Mouse (Mus musculus): ENCODE data around the gene Ddc.

Gene Ddc

DNA sequence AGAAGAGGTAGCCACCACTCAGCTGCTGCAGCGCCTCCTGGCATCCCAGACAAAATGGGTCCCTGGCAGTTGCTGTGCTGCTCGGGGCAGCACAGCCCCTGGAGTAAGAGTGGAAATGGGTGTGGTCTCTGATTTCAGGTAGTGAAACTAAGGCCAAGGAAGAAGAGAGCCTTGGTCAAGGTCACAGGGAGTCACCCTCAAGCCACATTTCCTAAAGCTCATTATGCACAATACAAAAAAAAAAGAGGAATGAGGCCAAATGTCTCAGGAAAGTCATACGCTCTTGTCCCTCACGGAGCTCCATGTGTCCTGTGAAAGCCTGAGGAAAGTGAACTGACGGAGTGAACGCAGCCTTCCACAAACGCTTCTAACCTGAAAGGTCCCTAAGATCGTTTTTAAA lies 116.2 kb downstream of the Ddc start:
- no peak for DNase-seq (ENCODE audit: low spot score)

DNA sequence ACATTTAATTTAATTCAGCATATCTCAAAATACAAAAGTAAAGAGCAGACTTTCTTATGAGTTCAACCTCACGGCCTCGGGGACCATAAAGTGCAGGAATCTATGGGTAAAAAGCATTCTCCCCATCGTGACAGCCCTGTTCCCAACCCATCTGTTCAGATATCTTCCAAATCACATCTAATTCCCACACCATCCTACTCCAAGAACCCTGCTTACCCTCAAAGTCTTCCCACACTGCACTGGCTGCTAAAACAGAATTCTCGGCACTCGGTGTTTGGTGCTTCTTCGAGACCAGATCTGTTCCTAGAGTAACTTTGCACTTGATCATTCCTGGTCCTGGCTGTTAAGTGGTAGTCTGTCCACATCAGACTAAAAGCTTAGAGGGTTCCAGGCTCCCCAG lies 119.6 kb downstream of the Ddc start:
- DNase-seq (ENCODE audit: low spot score): no peak

DNA sequence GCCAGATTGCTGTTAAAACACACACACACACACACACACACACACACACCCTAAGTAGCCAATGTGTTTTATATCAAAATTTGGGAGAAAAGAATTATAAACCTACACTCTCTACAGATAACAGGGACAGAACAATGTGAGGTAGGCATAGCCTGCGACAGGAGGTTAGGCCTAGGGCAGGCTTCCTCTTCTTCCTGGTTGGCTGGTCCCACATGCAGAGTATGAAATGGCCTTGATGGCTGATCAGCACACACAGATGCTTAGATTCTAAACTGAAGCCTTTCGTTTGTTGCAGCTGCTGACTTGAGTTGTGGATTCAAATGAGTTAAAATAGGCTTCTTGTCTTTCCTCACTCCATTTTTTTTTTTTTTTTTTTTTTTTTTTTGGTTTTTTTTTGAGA lies 120.1 kb downstream of the Ddc start:
- DNase-seq (ENCODE audit: low spot score): no peak

DNA sequence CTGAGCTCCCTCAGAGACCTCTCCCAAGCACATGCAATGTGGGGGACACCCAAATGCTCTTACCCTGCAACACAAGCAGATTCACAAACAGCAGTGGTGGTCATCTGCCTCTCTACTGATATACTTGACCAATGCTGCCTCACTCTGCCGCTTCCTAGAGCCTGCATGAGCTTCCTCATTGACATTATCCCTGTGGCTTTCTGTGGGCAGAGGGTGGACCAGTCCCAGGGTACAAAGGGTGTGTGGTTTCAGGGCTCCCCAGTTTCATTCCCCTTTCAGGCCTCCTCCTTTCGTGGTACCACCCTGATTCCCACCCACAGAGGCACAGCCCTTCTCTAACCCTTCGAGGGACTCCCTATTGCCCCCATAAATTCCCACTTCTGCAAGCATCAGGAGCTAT lies 120.7 kb downstream of the Ddc start:
- no peak for DNase-seq (ENCODE audit: low spot score)

DNA sequence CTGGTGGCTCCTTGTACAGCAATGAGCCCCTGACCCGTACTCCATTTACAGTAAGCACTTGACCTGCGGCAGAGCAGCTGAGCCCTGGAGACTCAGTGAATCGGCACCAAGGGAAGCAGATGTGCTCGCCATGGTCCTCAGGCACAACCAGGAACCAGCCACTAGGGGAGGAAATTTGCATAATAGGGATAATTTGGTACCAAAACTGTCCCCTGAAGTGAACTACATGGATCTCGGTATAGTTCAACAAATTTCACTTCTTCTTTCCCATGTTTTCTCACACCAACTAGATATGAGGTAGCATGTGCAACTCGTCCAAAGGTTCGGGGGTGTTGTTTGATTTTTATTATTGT lies 121.1 kb downstream of the Ddc start:
- DNase-seq (ENCODE audit: low spot score): no peak

DNA sequence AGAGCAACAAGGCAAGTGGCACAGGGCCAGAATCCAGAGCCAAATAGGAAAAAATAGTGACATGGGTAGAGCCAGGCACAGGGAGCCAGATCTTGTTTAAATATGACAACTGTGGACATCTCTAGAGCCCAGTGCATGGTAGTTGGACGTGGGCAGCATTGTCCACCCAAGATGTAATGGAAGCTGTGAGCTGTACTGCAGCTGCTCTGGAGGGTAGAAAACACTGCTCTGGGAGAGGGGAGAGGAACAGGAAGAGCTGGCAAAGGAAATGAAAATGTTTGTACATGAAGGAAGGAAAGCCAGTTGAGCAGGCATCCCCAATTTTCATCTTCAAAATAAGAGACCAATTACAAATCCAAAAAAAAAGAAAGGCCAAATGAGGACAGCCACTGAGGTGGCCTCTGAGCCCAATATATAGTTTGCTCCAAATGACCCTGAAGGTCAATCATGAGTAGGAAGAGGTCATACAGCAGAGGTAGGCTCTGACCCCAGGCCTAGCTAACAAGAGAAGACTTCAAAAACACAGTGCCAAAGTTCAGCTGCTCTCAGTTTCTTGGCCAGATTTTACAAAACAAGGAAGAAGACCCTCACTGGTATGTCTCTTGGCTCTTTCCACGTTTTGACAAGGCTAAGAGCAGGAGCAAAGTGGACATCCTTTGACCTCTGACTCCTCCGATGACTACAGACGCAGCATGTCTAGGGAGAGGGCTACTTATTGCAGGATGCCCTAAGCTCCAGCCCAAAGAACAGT lies 121.7 kb downstream of the Ddc start:
- no peak for DNase-seq (ENCODE audit: low spot score)

DNA sequence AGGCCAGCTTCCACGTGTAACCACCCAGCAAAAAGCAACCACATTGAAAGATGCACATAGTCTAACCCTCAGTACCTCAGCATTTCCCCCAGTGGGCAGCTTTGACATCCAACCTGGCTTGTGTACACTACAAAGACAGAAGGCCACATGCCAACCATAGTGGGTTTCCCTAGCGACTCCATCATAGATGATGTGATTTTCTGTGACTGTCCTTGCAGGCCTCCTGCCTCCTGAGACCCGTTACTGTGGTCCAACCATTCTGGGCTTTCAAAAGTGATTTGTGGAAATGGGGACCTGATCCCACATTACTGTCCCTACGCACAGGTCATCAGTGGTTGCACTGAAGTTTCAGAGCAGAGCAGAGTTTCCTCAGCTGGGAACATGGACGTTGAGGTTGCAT lies 123.1 kb downstream of the Ddc start:
- no peak for DNase-seq (ENCODE audit: low spot score)

DNA sequence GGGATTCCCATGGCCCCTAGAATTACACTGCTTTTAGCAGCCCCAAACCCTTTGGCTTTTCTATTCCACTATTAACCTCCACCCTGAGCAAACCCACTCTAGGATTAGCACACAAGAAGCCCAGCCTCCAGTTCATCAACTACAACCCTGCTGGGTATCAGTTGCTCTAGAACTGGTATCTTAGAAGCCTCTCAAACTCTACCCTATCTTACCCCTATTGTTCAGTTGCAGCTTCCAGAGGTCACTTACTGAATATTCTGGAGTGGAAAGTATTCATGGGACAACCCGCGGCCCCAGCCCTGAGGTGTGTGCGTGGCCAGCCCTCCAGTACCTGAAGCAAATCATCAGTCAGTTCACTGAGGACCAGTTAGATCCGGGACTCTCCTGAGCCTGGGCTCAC lies 123.6 kb downstream of the Ddc start:
- no peak for DNase-seq (ENCODE audit: low spot score)

DNA sequence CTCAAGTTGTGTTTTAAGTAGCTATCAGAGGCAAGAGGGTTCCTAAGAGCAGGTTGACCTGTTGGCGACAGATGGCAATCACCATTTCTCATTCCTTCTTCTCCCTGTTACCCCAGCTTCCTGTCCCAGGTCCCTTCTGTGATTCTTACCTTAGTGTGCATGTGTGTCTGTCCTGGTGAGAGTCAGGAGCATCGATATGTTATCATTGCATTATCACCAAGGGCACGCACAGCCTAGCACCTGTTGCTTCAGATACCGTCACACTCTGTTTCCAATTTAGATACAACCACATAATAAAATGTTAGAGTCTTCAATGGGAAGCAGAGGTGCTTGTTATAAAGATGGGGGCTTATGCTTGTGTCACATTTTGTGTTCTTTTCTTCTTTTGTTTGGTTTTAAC lies 125.7 kb downstream of the Ddc start:
- DNase-seq (ENCODE audit: low spot score): no peak

DNA sequence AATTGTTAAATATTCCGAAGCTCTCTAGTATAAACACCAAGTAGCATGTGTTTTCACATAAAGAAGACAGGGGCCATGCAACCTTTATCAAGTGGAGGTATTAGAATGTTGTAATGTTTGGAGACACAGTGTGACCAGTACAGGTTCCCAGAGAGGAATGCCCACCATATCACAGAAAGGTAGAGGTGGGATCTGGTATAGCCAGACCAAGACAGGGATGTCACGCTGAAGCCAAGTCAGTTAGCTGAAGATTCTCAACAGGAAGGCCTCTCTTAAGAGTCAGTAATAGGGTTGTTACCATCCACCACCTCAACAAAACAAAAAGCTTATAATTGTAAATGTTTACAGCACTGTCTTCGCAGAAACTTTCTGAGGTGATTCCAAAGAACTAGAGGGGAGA lies 127.3 kb downstream of the Ddc start:
- DNase-seq (ENCODE audit: low spot score): no peak

DNA sequence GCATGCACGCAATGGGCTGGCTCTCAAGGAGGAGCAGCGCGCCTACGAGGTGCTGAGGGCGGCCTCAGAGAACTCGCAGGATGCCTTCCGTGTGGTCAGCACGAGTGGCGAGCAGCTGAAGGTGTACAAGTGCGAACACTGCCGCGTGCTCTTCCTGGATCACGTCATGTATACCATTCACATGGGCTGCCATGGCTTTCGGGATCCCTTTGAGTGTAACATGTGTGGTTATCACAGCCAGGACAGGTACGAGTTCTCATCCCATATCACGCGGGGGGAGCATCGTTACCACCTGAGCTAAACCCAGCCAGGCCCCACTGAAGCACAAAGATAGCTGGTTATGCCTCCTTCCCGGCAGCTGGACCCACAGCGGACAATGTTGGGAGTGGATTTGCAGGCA lies 128.7 kb downstream of the Ddc start:
- DNase-seq (ENCODE audit: low spot score): no peak

DNA sequence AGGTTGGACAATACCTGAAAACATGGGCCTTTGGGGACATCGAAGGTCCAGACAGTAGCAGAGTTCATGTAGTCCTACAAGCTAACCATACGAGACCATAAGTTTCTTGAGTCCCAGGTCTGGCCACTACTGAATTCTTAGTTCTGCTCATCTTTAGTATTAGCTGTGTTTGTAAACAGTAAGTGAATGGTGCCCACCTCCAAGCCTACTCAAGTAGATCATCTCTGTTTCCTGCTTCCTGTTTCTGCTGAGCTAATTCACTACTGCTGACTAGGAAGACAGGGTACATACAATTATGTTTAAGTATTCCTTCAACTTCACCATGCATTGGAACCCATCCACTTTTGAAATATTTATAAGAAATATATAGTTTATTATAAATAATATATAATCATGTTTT lies 129.9 kb downstream of the Ddc start:
- no peak for DNase-seq (ENCODE audit: low spot score)

DNA sequence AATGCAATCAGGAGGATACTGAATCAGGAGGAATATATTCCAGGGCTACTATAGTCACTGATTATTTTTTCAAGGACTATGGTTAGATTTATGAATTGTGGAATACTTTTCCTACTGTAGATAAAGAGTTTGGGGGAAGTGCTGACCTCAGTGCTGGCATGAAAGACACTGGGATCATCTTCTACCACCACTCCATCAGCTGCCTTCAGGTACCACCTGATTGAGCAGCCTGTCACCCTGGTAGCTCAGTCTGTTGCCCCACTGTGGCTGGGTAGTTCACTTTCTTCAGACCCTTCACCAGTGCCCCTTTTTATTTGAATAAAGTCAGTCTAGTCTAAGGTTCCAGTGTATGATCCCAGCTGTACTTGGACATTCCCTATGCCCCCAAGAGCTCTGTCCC lies 131.2 kb downstream of the Ddc start:
- DNase-seq (ENCODE audit: low spot score): no peak

DNA sequence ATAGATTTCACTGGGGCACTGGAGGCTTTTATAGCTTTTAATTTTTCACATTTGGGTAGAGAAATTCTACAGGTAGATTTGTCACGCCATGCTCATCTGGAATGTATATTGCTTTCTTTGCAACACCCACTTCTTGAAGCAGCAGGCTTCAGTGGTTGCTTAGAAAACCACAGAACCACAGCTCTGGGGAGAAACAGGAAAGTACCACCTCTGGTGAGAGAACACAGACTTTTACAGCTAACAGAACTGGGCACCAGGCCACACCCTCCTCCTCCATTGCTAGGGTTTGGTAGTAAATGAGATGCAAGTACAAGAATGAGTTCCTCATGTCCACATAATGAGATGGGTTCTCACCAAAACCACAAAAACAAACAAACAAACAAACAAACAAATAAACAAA lies 131.8 kb downstream of the Ddc start:
- DNase-seq (ENCODE audit: low spot score): no peak

DNA sequence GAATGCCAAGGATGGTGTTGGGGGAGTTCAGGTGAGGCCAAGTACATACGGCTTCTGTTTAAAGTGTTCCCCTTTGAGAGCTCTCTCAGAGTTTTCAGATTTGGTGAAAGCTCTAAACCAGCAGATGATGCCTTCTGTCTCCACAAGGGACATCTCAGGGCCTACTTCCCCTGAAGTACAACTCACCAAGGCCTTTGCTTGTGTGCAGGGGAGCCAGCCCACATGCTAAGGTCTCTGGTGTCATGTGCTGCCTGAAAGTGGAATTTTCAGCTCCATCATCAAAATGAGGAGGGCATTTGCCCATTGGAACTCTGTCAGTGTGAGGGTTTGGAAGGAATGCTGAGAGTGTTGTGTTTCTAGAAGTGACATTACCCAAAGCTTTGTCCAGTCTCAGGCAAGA lies 132.5 kb downstream of the Ddc start:
- no peak for DNase-seq (ENCODE audit: low spot score)

Data from urinary bladder, postnatal 10 days (tissue).